Mouse (Mus musculus): Measurements from ENCODE around the gene Hist1h3f. TPM values are rescaled to one million over a fixed set of nuclear protein-coding genes. Genes with fewer than 3 reads are reported as not detected.
"Not testable (repeated sequence)": the region's sequence is repeated elsewhere in the genome, so short reads cannot be mapped to it uniquely, and the experiment has no call there.

Hist1h3f gene
- polyA plus RNA-seq, 1 experiment from 2014 or later, result 0.28 TPM

GRCm38 (mm10) chr13:23564482-23564881 is 20.6 kb downstream of the Hist1h3f start:
- H3K36me3 ChIP-seq (replicated peaks; ENCODE audit: control insufficient read depth, insufficient read depth), result no peaks in the 10 kb centered on the region
- DNase-seq (ENCODE audit: low spot score), result no peak
- no peaks in the 10 kb centered on the region for H3K27me3 ChIP-seq (ENCODE audit: control insufficient read depth, insufficient read depth, low read length)
- H3K4me2 ChIP-seq (replicated peaks), result no peak overlapping the region
- ATAC-seq (ENCODE audit: low FRiP score), result no peak
- H3K27ac ChIP-seq, result peak overlapping the region; percentile 96; the same call in 1 of the 2 replicates
- H3K4me1 ChIP-seq (replicated peaks; ENCODE audit: control insufficient read depth, insufficient read depth, low read length), result no peaks in the 10 kb centered on the region
- no peak overlapping the region for H3K9ac ChIP-seq
- no peaks in the 10 kb centered on the region for H3K9me3 ChIP-seq (ENCODE audit: control insufficient read depth, low read length)
- no peak overlapping the region for H3K4me3 ChIP-seq (replicated peaks; ENCODE audit: low read length)
- WGBS, result 86% methylated on average over 2 of the region's 2 CpGs

GRCm38 (mm10) chr13:23570261-23571021 is 26.6 kb downstream of the Hist1h3f start:
- WGBS, result 2% methylated on average over 22 of the region's 41 CpGs
- H3K9me3 ChIP-seq (ENCODE audit: control insufficient read depth, low read length), result not testable (repeated sequence)

GRCm38 (mm10) chr13:23571022-23571503 is 27.2 kb downstream of the Hist1h3f start, which contains the start of the genes Hist1h2ae and Hist1h2bg:
Gene Hist1h2ae (minus strand): TSS chr13:23571220.
Gene Hist1h2bg (plus strand): TSS chr13:23571396.
- Histone ChIP-seq H3K27me3 (ENCODE audit: control insufficient read depth, insufficient read depth, low read length) (no peaks in the 10 kb centered on the region), H3K4me3 (replicated peaks; ENCODE audit: low read length) (peak within 1 kb of the TSS; percentile 32), H3K4me1 (replicated peaks; ENCODE audit: control insufficient read depth, insufficient read depth, low read length) (peaks cover 27% of the 10 kb centered on the region), H3K9ac (peak within 1 kb of the TSS; percentile 63), H3K27ac (peak within 1 kb of the TSS; percentile 85), H3K36me3 (replicated peaks; ENCODE audit: control insufficient read depth, insufficient read depth) (no peaks in the 10 kb centered on the region), H3K9me3 (ENCODE audit: control insufficient read depth, low read length) (no peaks in the 10 kb centered on the region), H3K4me2 (replicated peaks) (peak within 1 kb of the TSS; percentile 67)
- DNase-seq (ENCODE audit: low spot score) (peak; percentile 90), ATAC-seq (ENCODE audit: low FRiP score) (peak; percentile 93)
- under 1% methylated on average over 18 of the region's 18 CpGs for WGBS

More at GRCm38 (mm10) chr13:23570261-23571021, 26.6 kb downstream of the Hist1h3f start:
- Histone ChIP-seq H3K4me1 (replicated peaks; ENCODE audit: control insufficient read depth, insufficient read depth, low read length) (peaks cover 25% of the 10 kb centered on the region), H3K4me3 (replicated peaks; ENCODE audit: low read length) (peak overlapping the region; percentile 32), H3K9ac (peak overlapping the region; percentile 56), H3K27ac (peak overlapping the region; percentile 85), H3K4me2 (replicated peaks) (peak overlapping the region; percentile 67)
- H3K36me3 ChIP-seq (replicated peaks; ENCODE audit: control insufficient read depth, insufficient read depth); ATAC-seq (ENCODE audit: low FRiP score); DNase-seq (ENCODE audit: low spot score); H3K27me3 ChIP-seq (ENCODE audit: control insufficient read depth, insufficient read depth, low read length): not testable (repeated sequence)

GRCm38 (mm10) chr13:23571504-23572217 is 27.8 kb downstream of the Hist1h3f start:
- WGBS, result 1% methylated on average over 11 of the region's 34 CpGs
- not testable (repeated sequence) for H3K36me3 ChIP-seq (replicated peaks; ENCODE audit: control insufficient read depth, insufficient read depth); H3K27me3 ChIP-seq (ENCODE audit: control insufficient read depth, insufficient read depth, low read length); ATAC-seq (ENCODE audit: low FRiP score); H3K9me3 ChIP-seq (ENCODE audit: control insufficient read depth, low read length)
- Histone ChIP-seq H3K9ac (peak overlapping the region; percentile 63), H3K4me1 (replicated peaks; ENCODE audit: control insufficient read depth, insufficient read depth, low read length) (peaks cover 33% of the 10 kb centered on the region), H3K4me2 (replicated peaks) (peak overlapping the region; percentile 67), H3K4me3 (replicated peaks; ENCODE audit: low read length) (peak overlapping the region; percentile 32), H3K27ac (peak overlapping the region; percentile 85)
- DNase-seq (ENCODE audit: low spot score), result peak; percentile 51

- Histone ChIP-seq H3K9ac (peak overlapping the region; percentile 63), H3K9me3 (ENCODE audit: control insufficient read depth, low read length) (no peaks in the 10 kb centered on the region), H3K27me3 (ENCODE audit: control insufficient read depth, insufficient read depth, low read length) (no peaks in the 10 kb centered on the region), H3K4me2 (replicated peaks) (peak overlapping the region; percentile 67), H3K4me1 (replicated peaks; ENCODE audit: control insufficient read depth, insufficient read depth, low read length) (peaks cover 36% of the 10 kb centered on the region), H3K4me3 (replicated peaks; ENCODE audit: low read length) (peak overlapping the region; percentile 35), H3K36me3 (replicated peaks; ENCODE audit: control insufficient read depth, insufficient read depth) (no peaks in the 10 kb centered on the region), H3K27ac (peak overlapping the region; percentile 85)
- WGBS, result 45% methylated on average over 2 of the region's 2 CpGs
- DNase-seq (ENCODE audit: low spot score) (no peak), ATAC-seq (ENCODE audit: low FRiP score) (no peak)
Observed at GRCm38 (mm10) chr13:23572218-23573033, 28.6 kb downstream of the Hist1h3f start.

GRCm38 (mm10) chr13:23573034-23573897 is 29.4 kb downstream of the Hist1h3f start:
- peak overlapping the region; percentile 67 for H3K4me2 ChIP-seq (replicated peaks)
- not testable (repeated sequence) for H3K27me3 ChIP-seq (ENCODE audit: control insufficient read depth, insufficient read depth, low read length); H3K9me3 ChIP-seq (ENCODE audit: control insufficient read depth, low read length); DNase-seq (ENCODE audit: low spot score); H3K36me3 ChIP-seq (replicated peaks; ENCODE audit: control insufficient read depth, insufficient read depth); ATAC-seq (ENCODE audit: low FRiP score)
- 8% methylated on average over 18 of the region's 20 CpGs for WGBS
- peaks cover 36% of the 10 kb centered on the region for H3K4me1 ChIP-seq (replicated peaks; ENCODE audit: control insufficient read depth, insufficient read depth, low read length)
- peak overlapping the region; percentile 28 for H3K9ac ChIP-seq
- peak overlapping the region; percentile 35 for H3K4me3 ChIP-seq (replicated peaks; ENCODE audit: low read length)
- H3K27ac ChIP-seq, result peak overlapping the region; percentile 85

- ATAC-seq (ENCODE audit: low FRiP score) (peak; percentile 93), DNase-seq (ENCODE audit: low spot score) (peak; percentile 96)
- peak within 1 kb of the TSS; percentile 87 for H3K27ac ChIP-seq
- H3K36me3 ChIP-seq (replicated peaks; ENCODE audit: control insufficient read depth, insufficient read depth); H3K9me3 ChIP-seq (ENCODE audit: control insufficient read depth, low read length); H3K27me3 ChIP-seq (ENCODE audit: control insufficient read depth, insufficient read depth, low read length): not testable (repeated sequence)
- peaks cover 36% of the 10 kb centered on the region for H3K4me1 ChIP-seq (replicated peaks; ENCODE audit: control insufficient read depth, insufficient read depth, low read length)
- H3K9ac ChIP-seq, result peak within 1 kb of the TSS; percentile 28
- WGBS, result under 1% methylated on average over 24 of the region's 42 CpGs
- H3K4me2 ChIP-seq (replicated peaks), result peak within 1 kb of the TSS; percentile 67
- peak within 1 kb of the TSS; percentile 35 for H3K4me3 ChIP-seq (replicated peaks; ENCODE audit: low read length)
Observed at GRCm38 (mm10) chr13:23573898-23574524, 30.2 kb downstream of the Hist1h3f start, which contains the start of the genes Hist1h2bf and Hist1h2ad. Gene Hist1h2bf (minus strand): TSS chr13:23574196. Gene Hist1h2ad (plus strand): TSS chr13:23574381.
